Mouse (Mus musculus) liver, postnatal 0 days (tissue): ENCODE results near the gene Xrcc4. TPM values are rescaled to one million over a fixed set of nuclear protein-coding genes. Genes with fewer than 3 reads are reported as not detected.

Experiments used
- ATAC-seq: fragments of 200-750 bp; cut with Nextera tagmentation; 2 replicates; pipeline ENCODE4 v1.8.0; 2017; ENCODE audit warnings: mild to moderate bottlenecking, moderate library complexity
- DNase-seq: peaks from one replicate; pipeline ENCODE4 v3.0.0-alpha.2; 2016
- H3K27ac ChIP-seq: fragments of 300-500 bp; sonication (generic); 2 replicates; pipeline ENCODE4 v1.5.1; 2014; ENCODE audit warnings: antibody characterized with exemption, moderate library complexity, mild to moderate bottlenecking, low read depth
- H3K27me3 ChIP-seq: fragments of 300-500 bp; sonication (generic); 2 replicates; pipeline ENCODE4 v1.6.1; 2014; ENCODE audit warnings: low read length, control low read depth, mixed read lengths; ENCODE audit not compliant: insufficient read depth
- H3K36me3 ChIP-seq: fragments of 300-500 bp; sonication (generic); replicated peaks from 2 replicates; pipeline ENCODE4 v1.6.1; 2014; ENCODE audit warnings: mild to moderate bottlenecking, control low read depth, low read length, moderate library complexity, mixed read lengths; ENCODE audit not compliant: insufficient read depth
- H3K4me1 ChIP-seq: fragments of 300-500 bp; sonication (generic); 2 replicates; pipeline ENCODE4 v1.6.1; 2014; ENCODE audit warnings: antibody characterized with exemption, mild to moderate bottlenecking, control low read depth; ENCODE audit not compliant: insufficient read depth
- H3K4me2 ChIP-seq: fragments of 300-500 bp; sonication (generic); 2 replicates; pipeline ENCODE4 v1.6.1; 2014; ENCODE audit warnings: low read depth, mild to moderate bottlenecking, low read length, moderate library complexity, mixed read lengths
- H3K4me3 ChIP-seq: fragments of 300-500 bp; sonication (generic); 2 replicates; pipeline ENCODE4 v1.5.1; 2014; ENCODE audit warnings: low read depth, low read length
- H3K9ac ChIP-seq: fragments of 300-500 bp; sonication (generic); replicated peaks from 2 replicates; pipeline ENCODE4 v1.6.1; 2014; ENCODE audit warnings: mild to moderate bottlenecking, moderate library complexity
- H3K9me3 ChIP-seq: fragments of 300-500 bp; sonication (generic); 2 replicates; pipeline ENCODE4 v1.6.1; 2016; ENCODE audit warnings: mild to moderate bottlenecking, control low read depth, low read length, mixed read lengths
- CTCF ChIP-seq: sonication (generic); IDR thresholded peaks from 2 replicates; pipeline ENCODE4 v1.5.1; 2016; ENCODE audit warnings: antibody characterized with exemption, low read depth
- EP300 ChIP-seq: IDR thresholded peaks from 2 replicates; pipeline ENCODE4 v1.6.1; 2016; ENCODE audit warnings: antibody characterized with exemption, low read depth, mild to moderate bottlenecking
- WGBS: fragments of 180-500 bp; shearing (Covaris S2); extraction: QIAGEN DNeasy Blood & Tissue Kit; methylation state at CpG from one replicate; pipeline ENCODE4 v1.1.7; 2014; ENCODE audit not compliant: insufficient replicate concordance; 5-methylcytosine and 5-hydroxymethylcytosine counted together
- polyA plus RNA-seq: library from polyadenylated mRNA; unstranded; fragments of >200 nt; fragmentation: Nextera tagmentation; extraction: Ambion mirVana; gene quantifications from 2 replicates; pipeline ENCODE4 v1.2.1, GENCODE M21; 2015

The Xrcc4 gene
- polyA plus RNA-seq, 1 experiment from 2014 or later, result 8.3 TPM

DNA sequence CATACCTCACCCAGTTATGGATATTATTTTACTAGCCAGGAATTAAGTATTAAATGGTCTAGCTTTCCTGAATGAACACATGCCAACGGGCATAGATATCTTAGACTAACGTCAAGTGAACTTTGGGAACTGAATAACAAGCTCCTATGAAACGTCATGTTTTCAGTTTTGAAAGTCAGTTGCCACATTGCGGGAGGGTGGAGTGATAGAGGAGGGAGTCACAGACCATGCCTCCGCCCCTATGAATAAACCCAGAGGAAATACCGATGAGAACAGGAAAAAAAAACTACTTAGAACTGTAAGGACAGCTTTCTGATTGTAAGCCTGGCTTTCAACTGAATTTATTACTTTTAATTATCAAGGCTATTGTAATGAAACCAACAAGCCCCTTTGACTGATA, 175.5 kb downstream of the Xrcc4 start:
- Histone ChIP-seq H3K36me3 (no peaks in the 10 kb centered on the region), H3K9ac (no peak overlapping the region), H3K4me1 (no peaks in the 10 kb centered on the region), H3K27ac (no peak overlapping the region), H3K4me3 (no peak overlapping the region), H3K4me2 (no peak overlapping the region), H3K9me3 (no peaks in the 10 kb centered on the region), H3K27me3 (no peaks in the 10 kb centered on the region)
- ATAC-seq, result no peak
- TF ChIP-seq CTCF, result no peak
- TF ChIP-seq EP300, result no peak
- no peak for DNase-seq
- WGBS, result 73% methylated on average over 6 of the region's 6 CpGs

DNA sequence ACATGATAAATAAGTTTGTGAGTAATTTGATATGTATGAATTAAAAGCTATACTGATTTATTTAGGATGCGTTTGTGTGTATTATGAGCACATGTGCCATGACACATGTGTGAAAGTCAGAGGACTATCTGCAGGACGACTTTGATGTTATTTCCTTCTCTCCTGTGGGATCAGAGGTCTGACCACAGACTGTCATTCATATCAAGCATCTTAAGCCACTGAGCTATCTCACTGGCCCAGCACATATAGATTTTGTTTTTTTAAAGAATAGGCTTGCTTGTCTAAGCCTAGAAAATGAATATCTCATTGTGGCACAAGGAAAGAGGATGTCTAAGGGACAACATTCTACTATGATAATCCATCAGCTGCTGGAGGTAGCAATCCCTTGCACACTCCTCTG, 183.3 kb downstream of the Xrcc4 start:
- no peaks in the 10 kb centered on the region for H3K4me1 ChIP-seq
- no peaks in the 10 kb centered on the region for H3K36me3 ChIP-seq
- 37% methylated on average over 2 of the region's 2 CpGs for WGBS
- ATAC-seq (no peak), DNase-seq (no peak)
- H3K4me3 ChIP-seq, result no peak overlapping the region
- TF ChIP-seq CTCF, result no peak
- H3K4me2 ChIP-seq, result no peak overlapping the region
- no peaks in the 10 kb centered on the region for H3K9me3 ChIP-seq
- H3K9ac ChIP-seq, result no peak overlapping the region
- H3K27me3 ChIP-seq, result no peaks in the 10 kb centered on the region
- no peak overlapping the region for H3K27ac ChIP-seq

DNA sequence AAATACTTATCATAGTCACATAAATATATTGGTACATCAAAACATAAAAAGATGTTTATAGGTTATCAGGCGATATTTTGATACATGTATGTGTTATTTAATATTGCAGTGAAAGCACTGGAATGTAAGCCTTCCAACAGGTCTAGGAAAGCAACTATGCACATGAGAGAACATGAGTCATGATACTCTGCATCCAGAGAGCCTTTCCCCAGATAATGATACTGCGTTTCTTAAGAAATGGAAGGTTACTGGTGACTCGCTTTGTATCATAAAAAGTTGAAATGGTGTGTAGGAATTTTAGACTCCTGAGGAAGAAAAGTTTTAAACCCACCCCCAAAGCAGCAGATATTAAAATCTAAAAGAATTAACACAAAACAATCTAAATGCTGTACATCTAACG, 190.3 kb downstream of the Xrcc4 start:
- DNase-seq (no peak), ATAC-seq (no peak)
- H3K4me3 ChIP-seq, result no peak overlapping the region
- TF ChIP-seq EP300, result no peak
- TF ChIP-seq CTCF, result no peak
- no peak overlapping the region for H3K9ac ChIP-seq
- no peak overlapping the region for H3K27ac ChIP-seq
- no peak overlapping the region for H3K4me2 ChIP-seq
- H3K4me1 ChIP-seq, result no peaks in the 10 kb centered on the region
- H3K9me3 ChIP-seq, result no peaks in the 10 kb centered on the region
- 81% methylated on average over 4 of the region's 4 CpGs for WGBS
- no peaks in the 10 kb centered on the region for H3K36me3 ChIP-seq
- H3K27me3 ChIP-seq, result no peaks in the 10 kb centered on the region

DNA sequence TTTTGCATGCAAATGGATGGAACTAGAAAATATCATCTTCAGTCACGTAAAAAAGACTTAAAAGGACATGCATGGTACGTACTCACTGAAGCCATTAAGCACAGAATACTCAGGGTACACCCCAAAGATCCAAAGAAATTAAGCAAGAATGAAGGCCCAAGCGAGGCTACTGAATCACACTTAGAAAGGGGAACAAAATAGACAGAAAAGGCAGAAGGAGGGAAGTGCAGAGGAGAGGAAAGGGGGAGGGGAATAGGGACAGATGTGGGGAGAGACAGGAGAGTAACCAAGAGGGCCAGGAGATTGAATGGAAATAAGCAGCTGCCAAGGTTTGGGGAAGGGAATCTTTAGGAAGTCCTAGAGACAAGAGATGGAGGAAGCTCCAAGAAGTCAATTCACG, 197.3 kb downstream of the Xrcc4 start:
- no peak for TF ChIP-seq EP300
- TF ChIP-seq CTCF, result no peak
- H3K4me2 ChIP-seq, result no peak overlapping the region
- no peaks in the 10 kb centered on the region for H3K9me3 ChIP-seq
- H3K27ac ChIP-seq, result no peak overlapping the region
- no peaks in the 10 kb centered on the region for H3K36me3 ChIP-seq
- H3K4me1 ChIP-seq, result no peaks in the 10 kb centered on the region
- no peaks in the 10 kb centered on the region for H3K27me3 ChIP-seq
- no peak overlapping the region for H3K9ac ChIP-seq
- 75% methylated on average over 4 of the region's 4 CpGs for WGBS
- ATAC-seq, result no peak
- no peak for DNase-seq
- no peak overlapping the region for H3K4me3 ChIP-seq

DNA sequence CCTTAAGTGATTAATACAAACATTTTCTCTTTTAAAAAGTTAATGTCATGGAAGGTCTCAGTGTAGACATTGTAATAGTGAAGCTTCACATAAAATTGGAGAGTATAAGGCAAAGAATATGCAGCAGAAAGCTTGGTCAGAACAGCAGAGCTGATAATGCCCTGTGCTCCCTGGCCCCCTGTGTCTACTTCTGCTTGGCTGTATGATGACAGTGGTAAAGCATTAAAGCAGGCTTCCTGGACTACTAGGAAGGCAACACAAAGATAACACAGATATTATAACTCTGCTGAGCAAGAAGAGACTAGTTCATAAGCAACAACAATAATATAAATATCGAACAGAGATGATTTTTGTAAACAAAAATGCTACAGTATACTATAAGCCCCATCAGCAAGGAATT, 199.2 kb downstream of the Xrcc4 start:
- Histone ChIP-seq H3K4me1 (no peaks in the 10 kb centered on the region), H3K4me3 (no peak overlapping the region), H3K9ac (no peak overlapping the region), H3K9me3 (no peaks in the 10 kb centered on the region), H3K27ac (no peak overlapping the region), H3K27me3 (no peaks in the 10 kb centered on the region), H3K36me3 (no peaks in the 10 kb centered on the region), H3K4me2 (no peak overlapping the region)
- WGBS, result 83% methylated on average over 1 of the region's 1 CpGs
- ATAC-seq (no peak), DNase-seq (no peak)
- TF ChIP-seq EP300 (no peak), CTCF (no peak)

DNA sequence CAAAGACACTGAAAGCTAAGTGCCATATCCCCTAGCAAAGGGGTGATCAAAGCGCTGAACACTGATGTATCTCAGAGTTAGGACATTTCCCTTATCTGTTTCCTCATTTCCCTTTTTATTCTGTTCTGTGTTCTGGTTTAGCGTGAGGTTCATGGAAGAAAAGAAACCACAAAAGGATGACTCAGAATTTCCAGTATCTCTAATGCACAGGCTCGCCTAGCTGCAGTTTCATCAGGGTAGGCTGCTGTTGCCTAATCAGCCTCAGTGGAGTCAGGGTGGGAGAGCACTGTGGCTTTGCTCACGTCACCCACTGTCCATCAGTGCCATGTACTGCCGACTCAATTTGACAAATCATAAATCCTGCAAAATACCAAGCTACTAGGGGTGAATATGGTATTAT, 200.3 kb downstream of the Xrcc4 start:
- WGBS, result 30% methylated on average over 5 of the region's 5 CpGs
- Histone ChIP-seq H3K4me2 (no peak overlapping the region), H3K4me3 (no peak overlapping the region), H3K27me3 (no peaks in the 10 kb centered on the region), H3K9ac (no peak overlapping the region), H3K4me1 (no peaks in the 10 kb centered on the region), H3K36me3 (no peaks in the 10 kb centered on the region), H3K9me3 (no peaks in the 10 kb centered on the region), H3K27ac (no peak overlapping the region)
- peak; percentile 49 for DNase-seq
- TF ChIP-seq CTCF (no peak), EP300 (peak; percentile 83)
- ATAC-seq, result peak; percentile 92

DNA sequence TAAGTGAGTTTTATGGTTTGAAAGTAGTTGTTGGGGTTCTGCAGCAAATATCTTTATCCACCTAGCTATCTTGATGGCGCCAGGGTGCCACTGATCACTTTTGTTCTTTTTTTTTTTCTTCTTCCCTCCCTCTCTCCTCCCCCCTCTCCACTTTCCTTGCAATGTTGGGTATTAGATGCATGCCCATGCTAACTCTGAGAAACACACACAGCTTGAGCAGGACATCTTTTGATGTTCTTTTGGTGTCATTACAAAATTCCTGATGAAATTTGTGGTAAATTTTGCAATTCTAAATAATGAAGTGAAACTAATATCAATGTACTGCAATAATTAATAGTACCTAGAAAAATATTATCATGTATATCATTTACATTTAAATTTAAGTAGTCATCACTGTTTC, 205.9 kb downstream of the Xrcc4 start:
- ATAC-seq, result no peak
- TF ChIP-seq CTCF (no peak), EP300 (no peak)
- H3K4me2 ChIP-seq, result no peak overlapping the region
- no peak for DNase-seq
- no peak overlapping the region for H3K4me3 ChIP-seq
- H3K27ac ChIP-seq, result no peak overlapping the region
- no peak overlapping the region for H3K9ac ChIP-seq
- H3K4me1 ChIP-seq, result no peaks in the 10 kb centered on the region
- 75% methylated on average over 1 of the region's 1 CpGs for WGBS
- no peaks in the 10 kb centered on the region for H3K9me3 ChIP-seq
- no peaks in the 10 kb centered on the region for H3K27me3 ChIP-seq
- H3K36me3 ChIP-seq, result no peaks in the 10 kb centered on the region
